Mouse (Mus musculus): ENCODE measurements around the gene Boc.

The Boc gene

GRCm38 (mm10) chr16:44552726-44553125, 6.0 kb downstream of the Boc start:
- no peak for DNase-seq (ENCODE audit: low spot score in 2 of 2)

GRCm38 (mm10) chr16:44552036-44552435, 6.7 kb downstream of the Boc start:
- DNase-seq (ENCODE audit: low spot score in 2 of 2): no peak

- no peak for DNase-seq (ENCODE audit: low spot score in 2 of 2)
Observed at GRCm38 (mm10) chr16:44551491-44551890, 7.2 kb downstream of the Boc start.

GRCm38 (mm10) chr16:44550843-44551242, 7.9 kb downstream of the Boc start:
- no peak for DNase-seq (ENCODE audit: low spot score in 2 of 2)

- DNase-seq (ENCODE audit: low spot score in 2 of 2): no peak
Observed at GRCm38 (mm10) chr16:44549867-44550679, 8.6 kb downstream of the Boc start.

GRCm38 (mm10) chr16:44549381-44549780, 9.3 kb downstream of the Boc start:
- no peak for DNase-seq (ENCODE audit: low spot score in 2 of 2)

GRCm38 (mm10) chr16:44547976-44548375, 10.7 kb downstream of the Boc start:
- no peak for DNase-seq (ENCODE audit: low spot score in 2 of 2)

GRCm38 (mm10) chr16:44546831-44547230, 11.9 kb downstream of the Boc start:
- no peak for DNase-seq (ENCODE audit: low spot score in 2 of 2)

GRCm38 (mm10) chr16:44545939-44546338, 12.8 kb downstream of the Boc start:
- DNase-seq (ENCODE audit: low spot score in 2 of 2): no peak

GRCm38 (mm10) chr16:44545153-44545552, 13.5 kb downstream of the Boc start:
- DNase-seq (ENCODE audit: low spot score in 2 of 2): no peak

GRCm38 (mm10) chr16:44543098-44543497, 15.6 kb downstream of the Boc start:
- DNase-seq (ENCODE audit: low spot score in 2 of 2): no peak

- no peak for DNase-seq (ENCODE audit: low spot score in 2 of 2)
Observed at GRCm38 (mm10) chr16:44542029-44542690, 16.5 kb downstream of the Boc start.

- no peak for DNase-seq (ENCODE audit: low spot score in 2 of 2)
Observed at GRCm38 (mm10) chr16:44539611-44540010, 19.1 kb downstream of the Boc start.

- no peak for DNase-seq (ENCODE audit: low spot score in 2 of 2)
Observed at GRCm38 (mm10) chr16:44538401-44539395, 20.0 kb downstream of the Boc start.

- no peak for DNase-seq (ENCODE audit: low spot score in 2 of 2)
Observed at GRCm38 (mm10) chr16:44534122-44534521, 24.6 kb downstream of the Boc start.

- DNase-seq (ENCODE audit: low spot score in 2 of 2): no peak
Observed at GRCm38 (mm10) chr16:44533522-44533921, 25.2 kb downstream of the Boc start.

GRCm38 (mm10) chr16:44532851-44533250, 25.8 kb downstream of the Boc start:
- no peak for DNase-seq (ENCODE audit: low spot score in 2 of 2)

- no peak for DNase-seq (ENCODE audit: low spot score in 2 of 2)
Observed at GRCm38 (mm10) chr16:44531239-44531797, 27.4 kb downstream of the Boc start.

GRCm38 (mm10) chr16:44530829-44531228, 27.9 kb downstream of the Boc start:
- no peak for DNase-seq (ENCODE audit: low spot score in 2 of 2)

- no peak for DNase-seq (ENCODE audit: low spot score in 2 of 2)
Observed at GRCm38 (mm10) chr16:44530191-44530590, 28.5 kb downstream of the Boc start.

GRCm38 (mm10) chr16:44529691-44530090, 29.0 kb downstream of the Boc start:
- DNase-seq (ENCODE audit: low spot score in 2 of 2): no peak

GRCm38 (mm10) chr16:44528955-44529354, 29.7 kb downstream of the Boc start:
- no peak for DNase-seq (ENCODE audit: low spot score in 2 of 2)
